Mouse (Mus musculus) hindbrain, embryonic 13.5 days (tissue): ENCODE results near the gene Gprin3. TPM values are rescaled to one million over a fixed set of nuclear protein-coding genes. Genes with fewer than 3 reads are reported as not detected.

Experiments
- ATAC-seq: fragments of 200-750 bp; cut with Nextera tagmentation; 2 replicates; pipeline ENCODE4 v1.8.0; 2017; ENCODE audit warnings: moderate TSS enrichment; ENCODE audit not compliant: low FRiP score
- H3K27ac ChIP-seq: fragments of 300-500 bp; sonication (generic); 2 replicates; pipeline ENCODE4 v1.5.1; 2015; ENCODE audit warnings: inconsistent platforms, mild to moderate bottlenecking, moderate library complexity
- H3K27me3 ChIP-seq: fragments of 300-500 bp; sonication (generic); 2 replicates; pipeline ENCODE4 v1.6.1; 2015; ENCODE audit warnings: mild to moderate bottlenecking, inconsistent platforms
- H3K36me3 ChIP-seq: fragments of 300-500 bp; sonication (generic); 2 replicates; pipeline ENCODE4 v1.6.1; 2015; ENCODE audit warnings: mild to moderate bottlenecking, inconsistent platforms
- H3K4me1 ChIP-seq: fragments of 300-500 bp; sonication (generic); replicated peaks from 2 replicates; pipeline ENCODE4 v1.6.1; 2015; ENCODE audit warnings: inconsistent platforms
- H3K4me2 ChIP-seq: fragments of 300-500 bp; sonication (generic); 2 replicates; pipeline ENCODE4 v1.6.1; 2015; ENCODE audit warnings: inconsistent platforms, mild to moderate bottlenecking, moderate library complexity
- H3K4me3 ChIP-seq: fragments of 300-500 bp; sonication (generic); 2 replicates; pipeline ENCODE4 v1.5.1; 2015; ENCODE audit warnings: mild to moderate bottlenecking, inconsistent platforms
- H3K9ac ChIP-seq: fragments of 300-500 bp; sonication (generic); 2 replicates; pipeline ENCODE4 v1.6.1; 2015; ENCODE audit warnings: mild to moderate bottlenecking, inconsistent platforms
- H3K9me3 ChIP-seq: fragments of 300-500 bp; sonication (generic); 2 replicates; pipeline ENCODE4 v1.6.1; 2016; ENCODE audit warnings: inconsistent platforms
- WGBS: fragments of 180-500 bp; shearing (Covaris S2); methylation state at CpG from one replicate; pipeline ENCODE4 v1.1.7; 2015; 5-methylcytosine and 5-hydroxymethylcytosine counted together
- polyA plus RNA-seq: library from polyadenylated mRNA; unstranded; fragments of >200 nt; fragmentation: Nextera tagmentation; extraction: Ambion mirVana; gene quantifications from 2 replicates; pipeline ENCODE4 v1.2.1, GENCODE M21; 2015

The Gprin3 gene
- polyA plus RNA-seq, 1 experiment from 2014 or later: 2.3 TPM

DNA sequence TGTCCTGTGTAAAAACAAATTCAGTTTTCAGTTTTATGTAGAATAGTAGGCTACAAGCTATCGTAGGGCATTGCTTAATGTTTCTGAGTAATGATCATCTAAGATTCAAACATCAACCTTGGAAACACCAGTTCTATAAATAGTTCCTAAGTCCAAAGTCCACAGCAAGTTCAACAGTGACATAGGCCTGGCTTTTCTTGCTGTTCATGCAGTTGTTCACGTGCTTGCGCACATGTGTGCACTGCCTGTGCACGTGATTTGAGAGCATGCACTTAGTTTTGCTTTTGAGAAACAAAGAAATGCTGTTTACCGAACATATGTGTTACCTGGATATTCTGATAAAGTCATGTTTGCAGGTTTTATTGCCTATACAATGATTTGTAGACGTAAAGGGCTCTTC is 11.3 kb downstream of the Gprin3 start:
- no peak for ATAC-seq
- no peaks in the 10 kb centered on the region for H3K9me3 ChIP-seq
- no peak overlapping the region for H3K4me2 ChIP-seq
- H3K27ac ChIP-seq: no peak overlapping the region
- 89% methylated on average over 6 of the region's 6 CpGs for WGBS
- H3K9ac ChIP-seq: no peak overlapping the region
- H3K27me3 ChIP-seq: no peaks in the 10 kb centered on the region
- no peak overlapping the region for H3K4me3 ChIP-seq
- no peaks in the 10 kb centered on the region for H3K36me3 ChIP-seq
- H3K4me1 ChIP-seq: no peaks in the 10 kb centered on the region

DNA sequence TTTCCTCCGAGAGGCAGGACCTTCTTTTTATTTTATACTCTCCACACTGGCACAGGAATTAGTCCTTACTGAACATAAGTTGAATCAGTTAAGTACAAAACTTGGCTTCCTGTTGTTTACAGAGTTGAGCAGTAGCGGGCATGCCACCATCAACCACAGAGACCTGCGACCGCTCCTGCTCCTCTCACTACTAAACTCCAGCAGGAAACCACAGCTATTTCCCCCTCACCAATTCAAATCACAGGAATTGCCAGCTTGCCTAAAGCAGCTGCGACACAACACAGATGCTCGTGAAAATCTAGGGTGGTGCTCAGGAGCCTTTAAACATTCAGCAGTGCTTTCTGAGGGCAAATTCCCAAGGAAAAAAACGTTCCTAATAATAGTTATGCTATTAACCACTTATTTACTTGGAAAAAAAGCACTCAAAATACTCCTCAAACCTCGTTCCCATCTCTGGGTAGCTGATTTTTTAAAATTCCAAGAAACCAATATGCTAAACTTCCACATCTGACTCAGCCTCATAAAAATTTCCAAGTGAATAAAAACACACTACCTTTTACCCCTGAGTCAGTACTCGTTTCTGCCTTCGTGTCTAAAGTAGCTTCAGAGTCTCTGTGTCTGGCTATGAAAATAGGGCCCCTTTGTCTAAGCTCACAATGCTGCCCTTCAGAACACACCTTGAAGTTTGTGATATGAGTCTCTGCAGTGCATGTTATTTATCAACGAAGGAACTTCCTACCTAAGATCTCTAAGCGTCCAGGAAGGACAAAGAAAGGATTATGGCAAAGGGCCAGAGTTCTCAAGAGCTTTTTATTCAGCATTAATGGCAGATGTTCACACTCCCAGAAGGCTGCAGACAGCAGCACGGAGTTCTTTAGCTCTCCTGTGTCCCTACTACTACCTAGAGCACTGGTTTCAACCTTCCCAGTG is 13.4 kb downstream of the Gprin3 start:
- no peak overlapping the region for H3K27ac ChIP-seq
- no peaks in the 10 kb centered on the region for H3K27me3 ChIP-seq
- H3K36me3 ChIP-seq: no peaks in the 10 kb centered on the region
- H3K4me1 ChIP-seq: no peaks in the 10 kb centered on the region
- ATAC-seq: no peak
- H3K9me3 ChIP-seq: no peaks in the 10 kb centered on the region
- H3K4me2 ChIP-seq: no peak overlapping the region
- WGBS: 69% methylated on average over 13 of the region's 13 CpGs
- H3K9ac ChIP-seq: no peak overlapping the region
- H3K4me3 ChIP-seq: no peak overlapping the region

DNA sequence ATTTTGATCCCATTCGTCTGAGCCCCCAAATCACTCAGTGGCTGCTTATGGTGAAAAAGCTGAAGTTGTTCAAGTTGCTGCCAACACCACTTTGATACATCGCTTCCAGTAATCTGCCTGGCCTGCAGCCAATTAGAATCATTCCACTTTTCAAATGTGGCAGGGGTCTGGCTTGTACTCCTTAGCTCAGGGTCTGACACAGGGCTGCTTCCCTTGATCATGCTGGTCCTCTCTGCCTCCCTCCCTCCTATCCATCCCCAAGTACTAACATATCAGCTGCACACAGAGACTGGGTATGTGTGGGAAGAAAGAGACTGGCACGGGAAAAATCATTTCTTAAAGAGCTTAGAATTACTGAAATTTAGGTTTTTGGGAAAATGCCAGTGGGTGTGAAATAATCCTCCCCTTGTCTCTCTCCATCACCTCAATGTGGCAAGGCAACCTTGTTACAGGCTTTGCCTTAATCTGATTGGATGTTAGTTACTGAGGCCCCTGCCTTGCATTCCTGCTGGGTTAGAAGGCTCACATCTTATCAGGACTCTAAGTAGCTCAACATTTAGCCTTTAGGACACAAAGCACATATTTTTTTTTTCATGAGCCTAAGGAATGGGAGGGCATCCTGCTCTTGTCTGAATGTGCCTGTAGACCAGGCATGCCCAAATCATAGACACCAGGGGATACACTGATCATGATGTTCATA is 16.9 kb downstream of the Gprin3 start:
- no peaks in the 10 kb centered on the region for H3K4me1 ChIP-seq
- 0 out of 2 replicates have a peak, but pooled peaks have one; percentile 59 for ATAC-seq
- WGBS: 75% methylated on average over 3 of the region's 3 CpGs
- H3K36me3 ChIP-seq: no peaks in the 10 kb centered on the region
- no peak overlapping the region for H3K9ac ChIP-seq
- no peak overlapping the region for H3K4me3 ChIP-seq
- H3K27ac ChIP-seq: no peak overlapping the region
- H3K27me3 ChIP-seq: no peaks in the 10 kb centered on the region
- no peaks in the 10 kb centered on the region for H3K9me3 ChIP-seq
- H3K4me2 ChIP-seq: no peak overlapping the region

DNA sequence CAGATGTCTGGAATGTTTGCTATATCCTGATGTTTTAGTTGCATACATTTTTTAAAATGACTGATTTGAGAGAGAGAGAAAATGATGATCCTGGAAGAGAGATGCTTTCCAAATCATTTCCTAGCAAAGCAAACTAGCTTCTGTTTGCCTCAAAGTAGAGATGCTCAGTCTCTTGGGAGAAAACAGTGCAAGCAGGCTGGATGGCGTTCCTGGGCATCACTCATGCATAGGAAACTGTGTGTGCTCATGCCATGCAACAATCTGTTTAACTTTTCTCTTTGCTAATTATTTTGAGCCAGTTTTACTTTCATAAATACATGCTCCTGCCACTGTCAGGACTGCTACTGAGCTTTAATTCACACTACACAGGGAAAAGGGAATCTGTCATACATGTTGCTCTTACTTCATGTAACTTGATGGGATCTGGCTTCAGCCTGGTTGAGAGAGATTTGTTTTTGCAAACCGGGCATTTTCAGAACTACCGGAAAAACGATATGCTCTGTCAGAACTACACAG is 18.6 kb downstream of the Gprin3 start:
- Histone ChIP-seq H3K4me1 (no peaks in the 10 kb centered on the region), H3K4me3 (no peak overlapping the region), H3K9ac (no peak overlapping the region), H3K9me3 (no peaks in the 10 kb centered on the region), H3K27ac (no peak overlapping the region), H3K4me2 (no peak overlapping the region), H3K36me3 (no peaks in the 10 kb centered on the region), H3K27me3 (no peaks in the 10 kb centered on the region)
- no peak for ATAC-seq
- 91% methylated on average over 4 of the region's 4 CpGs for WGBS

DNA sequence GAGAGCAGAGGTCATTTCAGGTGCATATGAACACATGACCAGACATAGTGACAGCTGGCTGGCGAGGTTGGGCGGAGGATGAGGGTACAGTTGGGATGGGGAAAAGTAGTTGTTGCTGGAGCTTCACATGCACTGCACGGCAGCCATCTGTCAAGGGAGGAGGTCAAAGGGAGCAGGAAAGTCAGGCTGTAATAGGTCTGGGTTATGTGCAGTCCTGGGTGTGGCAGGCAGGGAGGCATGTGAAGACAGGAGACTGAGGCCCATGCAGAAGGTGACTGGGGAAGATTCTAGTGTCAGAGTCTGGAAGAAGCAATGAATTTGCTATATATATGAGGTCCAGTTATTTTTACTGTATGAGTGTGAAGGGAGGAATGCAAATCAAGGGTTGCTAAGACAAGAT is 35.9 kb downstream of the Gprin3 start:
- Histone ChIP-seq H3K4me1 (no peaks in the 10 kb centered on the region), H3K9me3 (no peaks in the 10 kb centered on the region), H3K27me3 (no peaks in the 10 kb centered on the region), H3K27ac (no peak overlapping the region), H3K36me3 (no peaks in the 10 kb centered on the region), H3K4me2 (no peak overlapping the region), H3K9ac (no peak overlapping the region), H3K4me3 (no peak overlapping the region)
- 94% methylated on average over 3 of the region's 3 CpGs for WGBS
- no peak for ATAC-seq

DNA sequence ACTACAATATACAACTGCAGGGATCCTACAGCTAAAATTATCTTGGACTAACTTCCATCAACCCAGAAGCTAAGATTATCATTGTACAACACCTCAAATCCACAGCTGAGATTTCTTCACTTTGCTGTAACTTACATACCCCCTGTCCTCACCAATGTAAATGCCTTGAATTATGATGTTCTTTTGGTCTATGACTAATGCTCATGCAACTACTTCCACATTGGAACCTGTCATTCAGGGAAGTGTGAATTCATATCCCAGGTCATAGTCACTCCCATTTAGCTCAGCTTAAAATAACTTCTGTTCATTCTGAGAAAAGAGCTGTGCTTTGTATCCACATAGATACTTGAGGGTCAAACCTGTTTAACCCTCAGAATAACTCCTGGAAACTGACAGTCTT is 60.8 kb downstream of the Gprin3 start:
- Histone ChIP-seq H3K27me3 (no peaks in the 10 kb centered on the region), H3K9me3 (no peaks in the 10 kb centered on the region), H3K36me3 (no peaks in the 10 kb centered on the region), H3K4me3 (no peak overlapping the region), H3K4me1 (no peaks in the 10 kb centered on the region), H3K4me2 (no peak overlapping the region), H3K27ac (no peak overlapping the region), H3K9ac (no peak overlapping the region)
- no peak for ATAC-seq

DNA sequence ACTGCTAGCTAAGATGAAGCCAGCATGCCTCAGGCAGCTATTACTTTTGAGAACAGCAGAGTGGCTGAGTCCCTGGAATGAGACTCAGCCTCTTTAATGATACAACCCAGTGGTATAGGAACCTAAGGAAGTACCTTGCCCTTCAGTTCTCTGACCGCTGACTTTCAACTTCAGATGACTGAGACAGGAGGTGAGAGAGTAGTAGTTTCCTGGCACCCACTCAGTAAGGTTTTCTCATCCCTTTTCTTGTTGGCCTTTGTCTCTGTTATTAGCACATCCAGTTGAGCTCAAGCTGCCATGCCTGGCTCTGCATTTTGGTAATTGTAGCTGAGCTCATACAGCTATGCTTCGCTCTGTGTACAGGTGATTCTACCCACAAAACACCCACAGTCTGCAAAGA is 62.8 kb downstream of the Gprin3 start:
- ATAC-seq: no peak
- WGBS: 96% methylated on average over 2 of the region's 2 CpGs
- no peaks in the 10 kb centered on the region for H3K9me3 ChIP-seq

DNA sequence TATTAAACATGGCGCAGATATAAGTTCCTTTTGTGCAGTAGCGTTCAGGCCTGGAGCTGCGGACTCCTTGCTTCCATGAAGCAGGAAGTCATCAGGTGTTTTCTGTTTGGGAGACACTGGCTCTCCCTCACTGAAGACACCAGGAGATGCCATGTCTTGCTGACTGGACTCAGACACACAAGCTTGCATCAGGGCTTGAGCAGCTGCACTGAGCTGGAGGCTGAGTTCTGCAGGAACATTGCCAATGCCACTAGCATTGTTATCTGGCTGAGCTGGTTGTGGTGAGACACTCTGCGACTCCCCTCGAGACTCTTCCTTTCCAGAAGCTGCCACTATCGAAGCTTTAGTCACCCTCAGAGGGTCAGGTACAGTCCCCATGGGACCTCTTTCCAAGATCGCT is 71.2 kb downstream of the Gprin3 start:
- H3K36me3 ChIP-seq: no peaks in the 10 kb centered on the region
- H3K4me2 ChIP-seq: no peak overlapping the region
- H3K4me3 ChIP-seq: no peak overlapping the region
- no peak for ATAC-seq
- H3K27ac ChIP-seq: no peak overlapping the region
- no peaks in the 10 kb centered on the region for H3K4me1 ChIP-seq
- WGBS: 91% methylated on average over 7 of the region's 7 CpGs
- H3K9ac ChIP-seq: no peak overlapping the region
- H3K9me3 ChIP-seq: no peaks in the 10 kb centered on the region
- no peaks in the 10 kb centered on the region for H3K27me3 ChIP-seq

More for the DNA sequence above, 62.8 kb downstream of the Gprin3 start:
- Histone ChIP-seq H3K4me2 (no peak overlapping the region), H3K36me3 (no peaks in the 10 kb centered on the region), H3K4me3 (no peak overlapping the region), H3K9ac (no peak overlapping the region), H3K27me3 (no peaks in the 10 kb centered on the region), H3K27ac (no peak overlapping the region), H3K4me1 (no peaks in the 10 kb centered on the region)

DNA sequence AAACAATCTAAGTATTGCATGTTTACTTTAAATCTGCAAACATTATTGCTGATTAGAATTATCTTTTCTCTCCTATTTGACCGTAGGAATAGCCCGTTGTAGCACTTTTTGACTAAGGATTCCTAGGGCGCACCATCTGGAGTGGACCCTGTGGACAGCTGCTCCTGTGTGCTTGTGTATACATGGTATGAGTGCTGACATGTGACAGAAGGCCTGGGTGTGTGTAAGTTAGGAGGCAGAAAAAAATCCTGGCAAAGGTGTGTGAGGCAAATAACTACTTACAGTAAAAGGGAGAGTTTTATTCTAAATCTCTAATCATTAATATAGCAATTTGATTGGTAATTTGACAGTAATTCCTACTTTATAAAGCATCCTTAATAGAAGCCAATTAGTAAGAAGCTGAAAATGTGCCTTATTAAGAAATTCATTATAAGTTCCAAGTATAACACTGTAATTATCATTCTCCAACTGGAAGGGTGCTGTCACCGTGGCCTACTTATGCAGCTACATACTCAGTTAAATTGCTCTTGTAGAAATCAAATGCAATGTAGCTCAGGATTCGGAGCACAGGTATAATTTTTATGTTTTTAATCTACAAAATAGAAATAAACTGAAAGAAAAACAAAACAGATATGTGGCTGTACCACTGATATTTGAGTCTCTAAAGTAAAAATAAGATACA is 74.8 kb downstream of the Gprin3 start:
- 91% methylated on average over 5 of the region's 5 CpGs for WGBS
- no peak overlapping the region for H3K4me3 ChIP-seq
- no peaks in the 10 kb centered on the region for H3K9me3 ChIP-seq
- no peak for ATAC-seq
- H3K4me1 ChIP-seq: no peaks in the 10 kb centered on the region
- no peaks in the 10 kb centered on the region for H3K36me3 ChIP-seq
- H3K4me2 ChIP-seq: no peak overlapping the region
- no peaks in the 10 kb centered on the region for H3K27me3 ChIP-seq
- no peak overlapping the region for H3K27ac ChIP-seq
- H3K9ac ChIP-seq: no peak overlapping the region

DNA sequence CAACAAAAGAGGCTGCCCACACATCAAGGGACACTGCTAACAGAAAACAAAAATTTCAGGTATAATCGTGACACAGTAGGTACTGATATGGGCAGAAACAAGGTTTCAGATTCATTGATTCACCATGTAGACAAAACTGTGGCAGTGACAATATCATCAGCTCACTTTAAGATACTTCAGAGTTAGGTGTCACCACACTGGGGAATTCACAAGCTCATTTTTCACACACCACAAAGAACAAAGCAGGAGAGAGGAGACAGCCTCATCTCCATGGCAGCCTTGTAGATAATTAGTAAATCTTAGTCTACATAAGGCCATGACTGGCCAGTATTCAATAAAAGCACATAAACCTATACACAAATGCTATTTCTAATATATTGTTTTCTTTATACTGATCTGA is 77.4 kb downstream of the Gprin3 start:
- no peak overlapping the region for H3K27ac ChIP-seq
- no peak overlapping the region for H3K4me2 ChIP-seq
- H3K36me3 ChIP-seq: no peaks in the 10 kb centered on the region
- ATAC-seq: no peak
- H3K27me3 ChIP-seq: no peaks in the 10 kb centered on the region
- WGBS: 80% methylated on average over 1 of the region's 1 CpGs
- no peaks in the 10 kb centered on the region for H3K9me3 ChIP-seq
- H3K4me1 ChIP-seq: no peaks in the 10 kb centered on the region
- no peak overlapping the region for H3K4me3 ChIP-seq
- H3K9ac ChIP-seq: no peak overlapping the region

DNA sequence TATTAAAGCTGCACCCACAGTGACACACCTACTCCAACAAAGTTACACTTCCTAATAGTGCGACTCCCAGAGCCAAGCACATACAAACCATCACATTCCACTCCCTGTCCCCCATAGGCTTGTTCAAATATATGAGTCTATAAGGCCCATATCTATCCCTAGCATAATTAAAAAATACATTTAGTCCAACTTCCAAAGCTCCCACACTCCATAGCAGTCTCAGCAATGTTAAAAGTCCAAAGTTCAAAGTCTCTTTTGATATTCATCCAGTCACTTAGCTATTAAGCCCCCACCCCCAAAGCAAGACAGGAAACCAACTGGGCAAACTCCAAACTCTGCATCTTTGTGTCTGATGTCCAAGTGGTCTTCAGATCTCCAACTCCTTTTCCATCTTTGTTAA is 84.9 kb downstream of the Gprin3 start:
- 92% methylated on average over 1 of the region's 1 CpGs for WGBS

DNA sequence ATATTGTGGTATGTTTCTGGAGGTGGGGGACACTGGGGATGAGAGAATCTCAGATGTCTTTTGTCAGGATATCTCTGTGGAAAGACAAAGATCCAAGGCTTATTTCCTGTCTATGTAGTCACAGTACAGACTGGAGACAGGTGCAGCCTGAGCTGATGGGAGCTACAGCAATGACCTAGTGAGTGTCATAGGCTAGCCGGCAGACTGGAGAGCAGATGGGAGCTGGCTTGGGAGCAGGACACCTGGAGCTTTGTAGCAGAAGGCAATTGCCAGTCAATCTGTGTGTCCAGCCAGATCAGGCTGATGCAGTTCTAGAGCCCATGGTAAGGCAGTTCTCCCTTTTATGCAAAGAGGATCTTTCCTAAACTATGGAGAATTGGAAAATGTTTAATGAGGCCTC is 97.8 kb downstream of the Gprin3 start:
- WGBS: 79% methylated on average over 1 of the region's 1 CpGs
- H3K9me3 ChIP-seq: no peaks in the 10 kb centered on the region
- H3K4me1 ChIP-seq: no peaks in the 10 kb centered on the region
- H3K27me3 ChIP-seq: no peaks in the 10 kb centered on the region
- no peak overlapping the region for H3K4me3 ChIP-seq
- H3K27ac ChIP-seq: no peak overlapping the region
- no peak overlapping the region for H3K9ac ChIP-seq
- no peak overlapping the region for H3K4me2 ChIP-seq
- no peak for ATAC-seq
- no peaks in the 10 kb centered on the region for H3K36me3 ChIP-seq

More for the DNA sequence above, 84.9 kb downstream of the Gprin3 start:
- H3K27ac ChIP-seq: no peak overlapping the region
- no peak overlapping the region for H3K4me3 ChIP-seq
- no peak for ATAC-seq
- H3K9me3 ChIP-seq: no peaks in the 10 kb centered on the region
- no peak overlapping the region for H3K9ac ChIP-seq
- no peaks in the 10 kb centered on the region for H3K36me3 ChIP-seq
- H3K4me2 ChIP-seq: no peak overlapping the region
- no peaks in the 10 kb centered on the region for H3K27me3 ChIP-seq
- H3K4me1 ChIP-seq: no peaks in the 10 kb centered on the region
